Mouse (Mus musculus) gastrocnemius, postnatal 4 days (tissue): ENCODE results near the gene Plekhh1. TPM values are rescaled to one million over a fixed set of nuclear protein-coding genes. Genes with fewer than 3 reads are reported as not detected.
A peak's percentile ranks its signal among the peaks of the same experiment; 100 is the strongest.

Experiments
- DNase-seq, 2 experiments: peaks; one replicate each; pipeline ENCODE4 v3.0.0; 2021 to 2022; ENCODE audit warnings: low spot score in 2 of 2, mixed read lengths in 2 of 2
- long read RNA-seq, 2 experiments: library from polyadenylated mRNA; stranded (forward); transcript quantifications; one replicate each; pipeline ENCODE4 v2.0.0; 2021
- total RNA-seq, 2 experiments: library from RNA; stranded (reverse); gene quantifications; 2 replicates each; pipeline ENCODE4 v1.2.3; 2021

The Plekhh1 gene
- 1 to 10 TPM; 2.2 to 2.6 TPM for total RNA-seq
- long read RNA-seq, experiment 1, partial matches to known transcripts, result 0 of 1 reads
- long read RNA-seq, experiment 1, other reads (novel, unspliced or antisense), result 1 of 1 reads
- long read RNA-seq, experiment 2, partial matches to known transcripts, result 1 of 2 reads
- long read RNA-seq, experiment 2, other reads (novel, unspliced or antisense), result 1 of 2 reads

- DNase-seq, result peak; percentile 25 to 52
Measured at GRCm38 (mm10) chr12:79028911-79029861, at the start of gene Plekhh1. TSS of gene Plekhh1 (plus strand) at chr12:79029163.

- peak in 1 of 2 experiments; percentile 18 for DNase-seq
Measured at GRCm38 (mm10) chr12:78980683-78981091, 48.3 kb upstream of the Plekhh1 start.

GRCm38 (mm10) chr12:78981131-78981530 is 47.8 kb upstream of the Plekhh1 start:
- DNase-seq, result no peak

- DNase-seq, result no peak
Measured at GRCm38 (mm10) chr12:78981938-78982825, 46.8 kb upstream of the Plekhh1 start.

- no peak for DNase-seq
Measured at GRCm38 (mm10) chr12:78983296-78984034, 45.5 kb upstream of the Plekhh1 start.

- DNase-seq, result peak; percentile 21 to 65
Measured at GRCm38 (mm10) chr12:78984035-78984432, 44.9 kb upstream of the Plekhh1 start.

- no peak for DNase-seq
Measured at GRCm38 (mm10) chr12:78987581-78988081, 41.3 kb upstream of the Plekhh1 start.

GRCm38 (mm10) chr12:78996271-78996670 is 32.7 kb upstream of the Plekhh1 start:
- no peak for DNase-seq

GRCm38 (mm10) chr12:78996711-78997110 is 32.3 kb upstream of the Plekhh1 start:
- no peak for DNase-seq

GRCm38 (mm10) chr12:79002406-79002805 is 26.6 kb upstream of the Plekhh1 start:
- DNase-seq, result no peak

GRCm38 (mm10) chr12:79002978-79003377 is 26.0 kb upstream of the Plekhh1 start:
- no peak for DNase-seq

GRCm38 (mm10) chr12:79005456-79005855 is 23.5 kb upstream of the Plekhh1 start:
- DNase-seq, result no peak

- no peak for DNase-seq
Measured at GRCm38 (mm10) chr12:79006076-79006475, 22.9 kb upstream of the Plekhh1 start.

GRCm38 (mm10) chr12:79006478-79007125 is 22.4 kb upstream of the Plekhh1 start:
- peak; percentile 36 to 49 for DNase-seq

- peak; percentile 24 to 58 for DNase-seq
Measured at GRCm38 (mm10) chr12:79007126-79007753, 21.7 kb upstream of the Plekhh1 start, which contains the start of gene Tmem229b. TSS of gene Tmem229b (minus strand) at chr12:79007627.

GRCm38 (mm10) chr12:79010569-79010968 is 18.4 kb upstream of the Plekhh1 start:
- no peak for DNase-seq

- DNase-seq, result no peak
Measured at GRCm38 (mm10) chr12:79016109-79016508, 12.9 kb upstream of the Plekhh1 start.

- DNase-seq, result no peak
Measured at GRCm38 (mm10) chr12:79017994-79018399, 11.0 kb upstream of the Plekhh1 start.

GRCm38 (mm10) chr12:79021902-79022301 is 7.1 kb upstream of the Plekhh1 start:
- no peak for DNase-seq
